In genomic region chr2:144052410-144053065, GRCm38 (mm10) we compare ENCODE assay signal across 8 mouse cellular contexts. TPM values are rescaled to one million over a fixed set of nuclear protein-coding genes. Genes with fewer than 3 reads are reported as not detected.
A peak's percentile ranks its signal among the peaks of the same experiment; 100 is the strongest.
DNase-seq lines count a peak whose midpoint lies in the region; ATAC-seq and TF ChIP-seq lines count a peak whose summit lies in the region.
"Had no signal": no experiment of that assay in that cellular context is flagged by ENCODE, and none has a peak within 500 bp of the region (broad histone marks: within the 10 kb centered on the region; RNA-seq: fewer than 3 reads in every experiment).

No protein-coding gene starts in this region.

- no peak for ATAC-seq in CD4-positive, CD25-positive, alpha-beta regulatory T cell, adult 4 months
- ATAC-seq in granulocyte monocyte progenitor cell, adult 5-6 weeks (replicated peaks; ENCODE audit: poor library complexity, severe bottlenecking): no peak

- DNase-seq in lung, adult 18-20 months: peak; percentile 14 to 19
- DNase-seq in lung, adult 2 months: no peak
- peak; percentile 85 to 87 for DNase-seq in cerebellum, postnatal 14 days
- peak; percentile 43 to 53 for DNase-seq in heart, postnatal 36 days
- peak; percentile 36 for DNase-seq in lung, postnatal 14 days

- no peak for TF ChIP-seq CTCF in lung, adult 2 months (IDR thresholded peaks at IDR 0.05; ENCODE audit: insufficient read depth, low read length)

- H3K4me1 ChIP-seq in lung, adult 2 months (ENCODE audit: control insufficient read depth, insufficient read depth, low read length): no peaks in the 10 kb centered on the region

- WGBS in lung, adult 2 months: 72% methylated on average over 8 of the region's 8 CpGs

- TF ChIP-seq POLR2A in lung, adult 2 months (IDR thresholded peaks at IDR 0.05; ENCODE audit: borderline replicate concordance, extremely low read depth, low read depth, low read length): no peak

- intact Hi-C loops in heart, postnatal 36 days (cut with DNase I): no loop called here

- no peak overlapping the region for H3K4me3 ChIP-seq in lung, adult 2 months (replicated peaks; ENCODE audit: extremely low read depth, low read depth, low read length)

RNA-seq across cellular contexts. Expression of gene Banf2, which starts 19.7 kb away (rescaled TPM):
- not detected in 2 replicates for polyA plus RNA-seq in lung, adult 2 months (2012; rRNA removed)
- total RNA-seq in heart, postnatal 36 days (2021): not detected
- polyA plus RNA-seq in CD4-positive, CD25-positive, alpha-beta regulatory T cell, adult 4 months (2017; shearing (Covaris generic)): not detected
- total RNA-seq in granulocyte monocyte progenitor cell, adult 5-6 weeks (2014; fragmentation: Nextera tagmentation): not detected in 2 replicates
- total RNA-seq in granulocyte monocyte progenitor cell, adult 5-6 weeks (2017): not detected in 2 replicates
- polyA plus RNA-seq: macrophage had no signal

RNA-seq across cellular contexts. Expression of gene Rrbp1, which starts 41.5 kb away (rescaled TPM):
- polyA plus RNA-seq in lung, adult 2 months (2012; rRNA removed): 68.8 and 78.1 TPM in 2 replicates
- total RNA-seq in heart, postnatal 36 days (2021): 100 to 1,000 TPM; 101 to 113 TPM
- polyA plus RNA-seq in CD4-positive, CD25-positive, alpha-beta regulatory T cell, adult 4 months (2017; shearing (Covaris generic)): 10 to 100 TPM; 35.6 to 47.4 TPM
- 177 and 252 TPM in 2 replicates for total RNA-seq in granulocyte monocyte progenitor cell, adult 5-6 weeks (2014; fragmentation: Nextera tagmentation)
- total RNA-seq in granulocyte monocyte progenitor cell, adult 5-6 weeks (2017): 193 and 228 TPM in 2 replicates
